Mouse (Mus musculus) c-Kit-positive CD71-positive TER-119-positive erythroid progenitor cells, embryonic 14.5 days (primary cell): Measurements from ENCODE around the gene Nrtn.
A peak's percentile ranks its signal among the peaks of the same experiment; 100 is the strongest.

ENCODE experiments used
- DNase-seq: peaks from one replicate; pipeline ENCODE4 v3.0.0-alpha.2; 2013; ENCODE audit warnings: low spot score

Nrtn gene

DNA sequence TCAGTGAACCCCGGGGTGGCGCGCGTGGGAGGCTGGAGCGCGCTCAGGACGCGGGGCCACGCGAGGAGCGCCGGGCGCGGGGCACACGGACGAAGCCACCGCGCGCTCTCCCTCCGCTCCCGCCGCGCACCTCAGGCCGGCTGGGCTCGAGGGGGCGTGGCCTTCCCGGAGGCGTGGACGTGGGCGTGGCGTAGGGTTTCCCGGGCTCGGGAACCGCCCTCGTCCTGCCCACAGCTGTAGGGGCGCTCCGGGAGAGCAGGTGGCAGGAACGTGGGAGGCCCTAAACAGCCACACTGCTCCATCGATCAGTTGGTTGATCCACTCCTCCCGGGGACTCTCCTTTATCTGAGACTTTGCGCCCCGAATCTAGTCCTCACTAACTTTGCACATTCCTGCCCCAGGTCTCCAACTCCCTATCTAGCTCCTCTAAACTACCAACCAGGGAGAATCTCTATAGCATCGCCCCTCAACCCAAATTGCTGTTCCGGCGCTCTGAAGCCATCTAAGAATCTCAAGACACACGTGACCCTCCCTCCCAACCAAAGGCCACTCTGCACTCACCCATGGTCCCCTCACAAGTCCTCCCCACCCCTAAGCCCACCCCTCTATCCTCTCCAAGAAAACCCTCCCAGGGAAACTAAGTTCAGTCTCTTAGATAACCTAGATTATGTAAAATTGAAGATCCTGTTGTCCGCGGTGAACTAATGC lies at the start of gene Nrtn:
TSS of gene Nrtn (minus strand) at position 115 of the 708 bp plus-strand sequence.
- peak; percentile 85 for DNase-seq

DNA sequence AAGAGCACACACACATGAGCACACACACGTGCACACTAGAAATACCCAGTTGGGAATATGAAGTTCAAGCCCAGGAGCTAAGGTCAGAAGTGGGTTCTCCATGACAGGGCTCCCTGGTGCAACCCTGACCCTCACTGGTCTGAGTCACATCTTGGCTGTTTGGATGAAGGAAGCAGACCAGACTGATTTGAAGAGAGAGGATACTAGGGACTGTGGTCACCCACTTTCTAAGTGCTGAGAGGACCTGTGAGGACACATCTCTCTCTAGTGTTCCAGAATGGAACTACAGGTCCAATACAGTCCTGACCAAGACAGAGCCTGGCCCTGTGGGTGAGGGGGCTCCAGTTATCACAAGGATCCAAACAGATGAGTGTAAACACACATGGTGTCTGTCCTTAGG lies 48.5 kb upstream of the Nrtn start:
- DNase-seq, result no peak

GRCm38 (mm10) chr17:56804952-56805351 lies 47.6 kb upstream of the Nrtn start:
- no peak for DNase-seq

DNA sequence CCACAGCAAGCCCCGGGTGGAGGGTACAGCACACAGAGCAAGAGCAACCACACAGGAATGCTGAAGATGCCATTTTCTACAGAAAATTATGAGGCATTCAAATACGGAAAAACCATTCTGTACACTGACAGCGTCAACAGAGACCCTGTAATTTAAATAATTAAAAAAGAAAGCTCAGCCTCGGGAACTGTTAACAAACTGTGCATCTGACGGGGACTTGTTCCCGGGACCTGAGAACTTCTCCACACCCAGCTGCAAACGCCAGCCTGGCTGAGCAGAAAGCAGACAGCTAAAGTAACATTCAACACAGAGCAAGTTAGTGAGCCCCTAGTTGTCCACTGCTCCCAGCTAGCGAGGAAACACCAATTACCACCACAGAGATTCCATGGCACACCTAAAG lies 44.7 kb upstream of the Nrtn start:
- no peak for DNase-seq

DNA sequence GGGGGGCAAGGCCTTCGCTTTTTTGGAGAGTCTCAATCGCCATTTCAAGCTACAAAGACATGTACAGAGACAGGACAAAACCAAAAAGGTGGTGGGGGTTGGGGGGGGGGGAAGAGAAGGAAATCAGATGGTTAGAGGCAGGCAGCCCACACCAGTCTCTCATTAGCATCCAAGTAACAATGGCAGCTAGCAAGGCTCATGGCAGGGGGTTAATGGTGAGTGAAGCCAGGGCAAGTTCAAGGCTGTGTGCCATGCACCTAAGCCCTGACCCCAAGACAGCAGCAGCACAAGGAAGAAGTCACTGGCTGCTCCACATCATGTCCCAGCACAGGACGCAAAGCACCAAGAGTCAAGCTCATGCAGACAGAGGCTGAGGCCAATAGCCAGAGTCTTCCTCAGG lies 41.9 kb upstream of the Nrtn start:
- DNase-seq, result no peak

GRCm38 (mm10) chr17:56793614-56794319 lies 36.4 kb upstream of the Nrtn start:
- peak; percentile 87 for DNase-seq

- DNase-seq, result no peak
Observed at GRCm38 (mm10) chr17:56792588-56792987, 35.3 kb upstream of the Nrtn start.

GRCm38 (mm10) chr17:56789286-56789685 lies 32.0 kb upstream of the Nrtn start:
- DNase-seq, result no peak

GRCm38 (mm10) chr17:56788886-56789285 lies 31.6 kb upstream of the Nrtn start:
- DNase-seq, result no peak

GRCm38 (mm10) chr17:56780291-56780978 lies 23.1 kb upstream of the Nrtn start:
- no peak for DNase-seq

DNA sequence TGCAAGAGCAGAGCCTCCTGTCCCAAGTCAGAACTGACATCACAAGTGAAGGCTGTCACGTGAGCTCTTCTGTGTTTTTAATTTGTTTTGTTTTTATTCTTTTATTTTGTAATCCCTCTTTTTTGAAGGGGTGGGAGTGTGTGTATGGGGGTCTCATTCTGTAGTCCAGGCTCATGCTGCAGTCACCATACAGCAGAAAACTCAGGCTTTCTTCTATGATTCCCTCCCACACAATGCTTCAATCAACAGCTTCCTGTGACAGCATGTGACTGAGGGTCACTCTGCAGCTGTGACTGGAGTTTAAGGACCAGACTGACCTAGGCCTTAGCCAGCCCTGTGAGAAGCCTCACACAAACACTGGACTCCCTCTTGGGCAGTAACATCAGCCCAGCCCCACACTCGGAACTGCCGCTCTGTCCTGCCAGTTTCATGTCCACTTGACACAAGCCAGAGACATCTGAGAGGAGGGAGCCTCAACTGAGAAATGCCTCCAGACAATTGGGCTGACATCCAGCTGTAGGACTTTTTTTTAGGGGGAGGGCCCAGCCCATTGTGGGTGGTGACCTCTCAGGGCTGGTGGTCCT lies 21.5 kb upstream of the Nrtn start:
- DNase-seq, result no peak

DNA sequence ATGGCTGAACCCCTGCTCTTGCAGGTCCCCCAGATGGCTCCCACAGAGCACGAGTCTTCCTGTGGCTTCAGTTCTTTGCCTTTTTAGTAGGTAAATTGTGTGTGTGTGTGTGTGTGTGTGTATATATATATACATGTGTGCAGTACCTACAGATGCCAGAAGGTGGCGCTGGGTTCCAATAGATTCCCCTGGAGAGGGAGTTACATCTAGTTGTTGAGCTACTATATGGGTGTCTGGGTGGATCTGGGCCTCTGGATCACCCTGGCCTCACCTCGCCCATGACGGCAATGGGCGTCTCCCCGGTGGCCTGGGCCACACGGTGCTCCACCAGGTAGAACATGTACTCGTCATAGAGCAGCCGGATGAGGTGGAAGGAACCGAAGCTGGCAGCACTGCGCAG lies 20.2 kb upstream of the Nrtn start:
- DNase-seq, result no peak

- DNase-seq, result no peak
Observed at GRCm38 (mm10) chr17:56769950-56770349, 12.6 kb upstream of the Nrtn start, which contains the start of gene Prr22. TSS of gene Prr22 (plus strand) at chr17:56770250.

DNA sequence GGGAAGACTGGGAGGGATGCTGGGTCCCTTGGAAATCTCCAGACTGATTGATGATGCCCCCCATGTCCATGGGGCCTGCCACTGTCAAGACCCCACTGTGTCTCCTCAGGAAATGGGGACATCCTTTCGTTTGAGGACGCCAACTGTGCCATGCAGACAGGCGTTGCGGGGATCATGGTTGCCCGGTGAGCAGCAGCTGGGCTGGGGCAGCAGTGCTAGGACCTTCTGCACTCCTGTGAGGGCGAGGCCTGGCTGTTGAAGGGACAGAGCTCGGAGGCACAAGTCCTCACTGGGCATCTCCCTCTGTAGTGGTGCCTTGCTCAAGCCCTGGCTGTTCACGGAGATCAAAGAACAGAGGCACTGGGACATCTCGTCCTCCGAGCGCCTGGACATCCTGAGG lies 11.6 kb upstream of the Nrtn start:
- no peak for DNase-seq

DNA sequence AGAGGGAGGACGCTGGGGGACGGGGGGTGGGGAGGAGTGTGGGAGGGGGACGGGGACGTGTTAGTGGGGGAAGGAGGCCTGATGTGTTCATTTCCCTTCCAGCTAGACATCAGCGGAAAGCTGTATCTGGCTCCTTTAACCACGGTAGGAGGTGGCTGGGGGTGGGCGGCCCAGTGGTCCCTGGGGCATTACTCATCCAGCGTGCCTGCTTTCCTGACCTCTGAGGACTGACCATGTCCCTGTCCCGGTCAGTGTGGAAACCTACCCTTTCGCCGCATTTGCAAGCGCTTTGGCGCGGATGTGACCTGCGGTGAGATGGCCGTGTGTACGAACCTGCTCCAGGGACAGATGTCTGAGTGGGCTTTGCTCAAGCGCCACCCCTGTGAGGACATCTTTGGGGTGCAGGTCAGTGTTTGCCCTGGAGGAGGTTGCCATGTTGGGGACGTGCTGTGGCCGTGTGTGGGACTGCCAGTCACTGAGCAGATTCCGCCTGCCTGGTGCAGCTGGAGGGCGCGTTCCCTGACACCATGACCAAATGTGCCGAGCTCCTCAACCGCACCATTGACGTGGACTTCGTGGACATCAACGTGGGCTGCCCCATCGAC lies 10.3 kb upstream of the Nrtn start:
- no peak for DNase-seq

DNA sequence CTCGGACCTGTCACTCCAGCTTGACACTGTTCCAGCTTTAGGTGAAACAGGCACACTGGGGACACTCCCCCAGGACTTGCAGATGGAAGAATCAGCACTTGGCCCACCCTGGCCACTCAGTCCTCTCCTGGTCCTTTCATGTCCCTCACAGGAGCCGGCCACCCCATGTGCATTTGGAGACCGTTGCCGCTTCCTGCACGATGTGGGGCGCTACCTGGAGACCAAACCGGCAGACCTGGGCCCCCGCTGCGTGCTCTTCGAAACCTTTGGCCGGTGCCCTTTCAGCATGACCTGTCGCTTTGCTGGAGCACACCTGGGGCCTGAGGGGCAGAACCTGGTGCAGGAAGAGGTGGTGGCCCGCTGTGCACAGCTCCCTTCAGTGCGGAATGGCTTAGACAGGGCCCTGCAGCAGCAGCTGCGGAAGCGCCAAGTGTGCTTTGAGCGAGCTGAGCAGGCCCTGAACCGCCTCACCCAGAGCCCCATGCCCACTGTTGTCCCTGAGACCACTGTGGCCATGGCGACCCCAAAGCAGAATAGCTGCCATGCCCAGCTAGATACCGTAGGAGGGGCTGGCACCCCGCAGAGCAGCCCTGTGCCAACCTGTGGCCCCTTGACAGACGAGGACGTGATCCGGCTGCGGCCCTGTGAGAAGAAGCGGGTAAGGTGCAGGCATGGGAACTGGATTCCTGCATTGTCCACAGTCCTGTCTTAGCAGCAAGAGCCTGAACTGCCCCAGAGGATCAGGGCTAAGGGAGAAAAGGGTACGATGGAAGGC lies 9.5 kb upstream of the Nrtn start:
- DNase-seq, result no peak

DNA sequence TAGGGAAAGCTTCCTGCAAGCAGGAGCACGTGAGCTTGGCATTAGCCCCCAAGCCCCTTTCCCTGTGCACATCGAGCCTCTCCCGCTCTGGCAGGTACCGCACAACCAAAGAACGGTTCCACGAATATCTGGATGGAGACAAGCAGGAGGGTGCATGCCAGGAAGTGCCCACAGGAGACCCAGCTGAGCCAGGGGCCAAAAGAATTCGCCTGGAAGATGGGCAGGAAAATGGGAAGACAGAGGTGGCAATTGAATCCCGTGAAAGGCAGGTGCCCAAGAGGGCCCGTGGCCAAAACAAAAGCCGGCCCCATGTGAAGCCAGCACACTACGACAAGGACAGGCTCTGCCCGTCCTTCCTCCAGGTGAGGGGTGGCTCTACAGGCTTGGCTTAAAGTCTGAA lies 8.1 kb upstream of the Nrtn start:
- no peak for DNase-seq

DNA sequence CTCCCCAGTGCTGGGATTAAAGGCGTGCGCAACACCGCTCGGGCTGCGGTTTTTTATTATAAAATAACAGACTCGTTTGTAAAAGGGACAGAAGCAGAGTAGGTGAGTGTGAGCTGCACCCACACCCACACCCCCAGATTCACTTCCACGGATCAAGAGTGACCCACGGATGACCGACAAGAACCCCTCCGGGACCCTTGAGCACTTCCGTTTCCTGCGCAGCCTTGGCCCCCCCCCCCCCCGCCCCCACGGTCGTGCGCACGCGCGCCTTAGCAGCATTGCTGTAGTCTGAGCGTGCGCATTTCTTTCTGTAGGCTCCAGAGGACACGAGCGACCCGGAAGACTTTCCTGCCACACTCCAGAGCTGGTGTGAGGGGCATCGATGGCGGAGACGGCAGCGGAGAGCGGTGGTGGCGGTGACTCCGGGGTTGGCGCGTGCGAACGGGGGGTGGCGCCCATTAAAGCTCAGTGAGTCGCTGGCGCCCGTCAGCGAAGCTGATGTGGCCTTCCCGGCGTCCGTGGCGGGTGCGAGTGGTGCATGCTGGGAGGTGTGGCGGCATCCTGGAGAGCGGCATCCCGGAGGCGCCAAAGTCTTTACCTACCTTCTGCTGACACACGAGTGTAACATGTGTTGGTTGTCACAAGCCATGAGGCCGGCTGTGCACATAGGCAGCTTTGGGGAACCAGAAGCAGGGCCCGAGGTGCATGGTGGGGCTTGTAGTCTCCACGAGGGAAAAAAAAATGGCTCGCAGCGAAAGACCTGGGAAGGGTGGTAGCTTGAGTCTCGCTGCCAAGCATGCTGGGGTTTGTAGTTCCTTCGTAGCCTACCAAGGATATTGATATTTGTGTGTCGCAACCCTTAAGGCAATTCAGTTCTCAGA lies 7.4 kb upstream of the Nrtn start, which contains the start of gene Dus3l:
TSS of gene Dus3l (plus strand) at position 284 of the 881 bp plus-strand sequence.
- peak; percentile 86 for DNase-seq

- no peak for DNase-seq
Observed at GRCm38 (mm10) chr17:56763741-56764250, 6.5 kb upstream of the Nrtn start.
